Mouse (Mus musculus): Measurements from ENCODE around the gene Gramd1b.

The Gramd1b gene

GRCm38 (mm10) chr9:40268040-40268747 lies 263.0 kb downstream of the Gramd1b start:
- DNase-seq (ENCODE audit: low read depth), result no peak

GRCm38 (mm10) chr9:40263874-40264273 lies 267.3 kb downstream of the Gramd1b start:
- DNase-seq (ENCODE audit: low read depth), result no peak

- DNase-seq (ENCODE audit: low read depth), result no peak
Measured at GRCm38 (mm10) chr9:40252459-40252858, 278.7 kb downstream of the Gramd1b start.

- DNase-seq (ENCODE audit: low read depth), result no peak
Measured at GRCm38 (mm10) chr9:40249106-40249505, 282.1 kb downstream of the Gramd1b start.

DNA sequence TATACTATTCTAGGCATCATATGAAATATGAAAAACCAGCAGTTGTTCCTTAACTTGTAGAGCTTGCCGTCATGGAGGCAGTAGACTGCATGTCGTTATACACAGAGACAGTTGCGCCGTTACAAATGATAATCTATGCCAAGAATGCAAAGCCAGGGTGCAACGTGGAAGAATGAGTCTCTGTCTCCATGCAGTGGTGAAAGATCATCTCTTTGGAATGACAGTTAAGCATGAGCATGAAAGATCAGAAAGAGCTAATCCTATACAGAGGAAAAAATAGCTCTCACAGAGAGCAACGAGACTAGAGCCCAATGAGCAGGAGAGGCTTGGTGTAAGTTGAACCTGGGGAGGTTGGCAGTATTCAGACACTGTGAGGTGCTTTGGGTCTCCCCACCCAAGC lies 284.5 kb downstream of the Gramd1b start:
- no peak for DNase-seq (ENCODE audit: low read depth)

DNA sequence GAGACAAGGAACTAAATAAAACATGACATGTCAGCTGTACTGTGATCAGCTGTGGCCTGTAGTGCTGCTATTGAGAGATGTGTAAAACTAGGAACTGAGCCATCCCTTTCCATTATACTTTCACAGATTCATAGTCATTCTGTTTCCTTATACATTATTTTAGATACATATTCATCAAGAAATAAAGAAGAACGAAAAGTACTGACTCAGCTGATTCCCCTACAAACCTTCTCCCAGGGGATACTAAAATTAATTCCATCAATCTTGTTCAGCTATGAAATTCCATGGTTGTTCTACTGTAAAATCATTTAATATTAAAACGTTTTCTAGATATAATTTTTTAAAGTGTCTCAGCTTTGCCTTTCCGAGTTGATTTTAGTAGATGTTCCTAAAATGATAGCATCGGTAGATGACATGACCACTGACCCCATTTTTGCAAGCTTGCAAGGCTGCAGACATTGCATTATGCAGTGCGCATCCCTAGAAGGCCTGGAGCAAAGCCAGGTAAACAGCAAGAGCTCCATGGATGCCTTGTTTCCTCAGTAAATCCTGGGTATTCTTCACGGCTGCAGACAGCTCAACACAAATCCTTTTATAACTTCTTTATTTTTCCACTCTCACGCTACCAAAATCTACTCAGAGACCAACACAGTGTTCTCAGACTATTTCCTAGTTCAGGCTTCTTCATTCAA lies 285.1 kb downstream of the Gramd1b start:
- DNase-seq (ENCODE audit: low read depth), result no peak

DNA sequence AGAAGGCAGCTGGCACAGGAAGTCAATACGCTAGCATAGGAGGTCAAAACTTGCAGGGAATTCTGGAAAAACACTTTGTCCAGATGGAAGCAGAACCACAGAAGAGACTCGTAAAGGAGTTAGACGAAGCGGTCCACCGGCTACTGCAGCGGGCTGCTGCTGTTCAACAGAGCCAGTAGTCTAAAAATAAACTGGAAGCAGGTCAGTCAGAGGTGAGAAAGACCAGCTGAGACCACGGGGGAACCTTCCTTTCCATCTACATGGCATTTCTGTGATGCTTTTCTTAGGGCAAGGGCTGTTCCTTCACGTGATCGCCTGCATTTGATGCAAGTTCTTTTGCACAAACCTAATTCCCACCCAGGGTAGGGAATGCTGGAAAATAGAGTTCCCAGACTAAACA lies 285.7 kb downstream of the Gramd1b start:
- DNase-seq (ENCODE audit: low read depth), result no peak
